Mouse (Mus musculus): ENCODE data around the gene Abhd14a. TPM values are rescaled to one million over a fixed set of nuclear protein-coding genes. Genes with fewer than 3 reads are reported as not detected.

The Abhd14a gene
- total RNA-seq, 2 experiments from 2014 or later = 23.7 to 26.1 TPM

DNA sequence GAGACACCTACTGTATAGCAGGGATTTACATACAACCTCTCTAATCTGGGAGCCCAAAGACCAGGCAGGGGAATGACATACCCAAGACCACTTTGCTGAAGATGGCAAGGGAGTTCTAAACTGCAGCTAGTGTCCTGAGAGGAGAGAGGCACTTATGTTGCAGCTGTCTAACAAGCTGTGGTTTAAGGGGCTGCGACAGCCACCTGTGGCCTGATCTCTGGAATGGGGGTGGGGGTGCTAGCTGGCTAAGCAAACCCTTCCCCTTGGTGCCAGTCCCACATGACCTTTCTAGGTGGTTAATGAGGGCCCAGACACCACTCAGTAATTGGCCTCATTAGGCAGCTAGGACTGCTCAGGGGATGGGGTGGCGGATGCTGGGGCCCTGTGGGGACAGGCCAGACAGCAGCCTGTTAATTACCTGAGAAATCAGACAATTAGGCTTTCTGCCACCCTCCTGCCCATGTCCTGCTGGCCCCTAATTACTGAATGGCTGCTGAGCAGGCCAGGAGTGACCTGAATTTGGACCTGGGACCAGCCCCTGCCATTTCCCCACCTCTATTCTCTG is 37.3 kb downstream of the Abhd14a start:
- DNase-seq = no peak

DNA sequence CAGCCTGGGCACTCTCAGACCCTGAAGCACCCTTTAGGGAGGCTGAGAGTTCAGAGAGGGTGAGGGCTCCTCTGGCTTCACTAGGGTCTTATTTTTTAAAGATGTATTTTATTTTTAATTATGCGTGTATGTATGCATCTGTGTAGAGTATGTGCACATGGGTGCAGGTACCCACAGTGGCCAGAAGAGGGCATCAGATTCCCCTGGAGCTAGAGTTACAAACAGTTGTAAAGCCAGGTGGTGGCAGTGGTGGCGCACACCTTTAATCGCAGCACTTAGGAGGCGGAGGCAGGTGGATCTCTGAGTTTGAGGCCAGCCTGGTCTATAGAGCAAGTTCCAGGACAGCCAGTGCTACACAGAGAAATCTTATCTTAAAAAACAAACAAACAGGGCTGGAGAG is 38.4 kb downstream of the Abhd14a start:
- DNase-seq = no peak

DNA sequence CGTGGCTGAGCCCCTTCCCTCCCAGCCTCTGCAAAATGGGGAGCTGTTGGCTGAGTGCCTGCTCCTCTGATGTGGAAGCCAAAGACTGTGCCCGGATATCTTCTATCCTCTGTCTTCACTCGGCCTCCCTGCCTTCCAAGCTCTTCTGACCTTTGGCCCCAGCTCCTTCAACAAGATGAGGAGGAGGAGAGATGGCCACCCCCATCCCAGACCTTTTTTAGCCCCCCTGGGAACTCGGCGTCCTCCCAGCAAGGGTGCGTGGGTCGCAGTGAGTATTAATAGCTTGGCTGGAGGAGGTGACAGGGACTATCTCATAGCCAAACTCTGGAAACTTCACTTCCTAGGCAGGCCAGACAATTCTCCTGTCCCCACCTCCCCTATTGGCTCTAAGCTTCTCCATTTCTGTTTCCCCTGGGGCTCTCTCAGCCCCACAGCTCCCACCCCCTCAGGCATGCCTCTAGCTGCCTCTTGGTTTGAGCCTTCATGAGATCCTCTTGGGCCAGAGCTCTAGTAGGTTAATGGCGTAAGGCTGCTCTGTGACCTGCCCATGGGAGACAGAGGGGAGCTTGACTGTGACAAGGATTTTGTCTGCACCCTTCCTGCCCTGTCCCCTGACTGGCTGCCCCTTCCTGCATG is 40.9 kb downstream of the Abhd14a start:
- DNase-seq = peak; percentile 68

DNA sequence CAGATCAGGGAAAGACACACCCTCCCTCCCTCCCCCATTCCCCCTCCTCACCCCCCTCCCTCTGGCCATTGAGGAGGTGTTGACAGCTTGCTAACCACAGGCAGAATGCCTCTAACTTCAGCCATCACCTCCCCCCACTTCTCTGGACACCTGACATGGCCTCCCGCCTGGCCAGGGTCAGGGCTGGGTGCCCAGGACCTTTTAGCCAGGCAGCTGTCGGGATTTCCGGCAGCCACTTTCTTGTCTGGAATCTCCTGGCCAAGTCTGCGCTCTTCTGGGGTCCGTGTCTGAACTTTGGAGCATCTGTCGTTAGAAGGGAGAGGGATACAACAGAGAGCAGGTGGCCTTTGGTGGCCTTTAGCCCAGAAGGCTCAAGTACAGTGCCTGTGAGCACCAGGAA is 42.2 kb downstream of the Abhd14a start:
- DNase-seq = peak; percentile 82

DNA sequence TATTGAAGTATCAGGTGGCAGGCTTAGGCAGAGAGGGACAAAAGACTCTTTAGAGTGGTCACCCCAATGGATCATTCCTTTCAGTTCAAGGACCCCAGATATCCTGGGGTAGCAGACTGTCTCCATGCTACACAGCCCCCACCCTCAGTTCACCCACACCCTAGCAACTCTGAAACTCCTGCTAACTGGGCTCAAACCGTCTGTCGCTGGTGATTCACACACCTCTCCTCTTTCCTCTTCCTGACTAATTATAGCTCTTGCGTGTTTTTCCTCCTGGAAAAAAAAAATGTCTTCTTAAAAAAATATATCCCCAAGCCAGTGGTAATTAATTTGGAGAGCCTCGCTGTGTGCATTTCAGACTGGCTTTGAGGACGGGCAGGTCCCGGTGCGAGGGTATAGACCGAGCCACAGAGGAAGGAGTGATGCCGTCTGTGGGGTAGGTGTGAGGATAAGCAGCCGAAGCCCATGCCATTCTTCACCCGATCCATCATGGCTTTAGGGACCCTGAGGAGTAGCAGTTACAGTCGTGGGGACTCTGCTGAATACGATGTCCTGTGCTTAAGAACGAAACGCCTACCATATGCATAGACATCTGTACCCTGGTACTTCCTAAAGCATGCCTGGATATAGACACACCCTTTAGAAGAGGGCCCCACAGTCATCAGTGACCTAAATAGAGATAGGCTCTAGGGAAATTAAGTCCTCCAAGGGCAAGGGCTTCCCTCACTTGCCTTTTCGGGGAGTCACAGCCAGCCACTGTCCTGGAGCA is 44.7 kb downstream of the Abhd14a start:
- DNase-seq = no peak

DNA sequence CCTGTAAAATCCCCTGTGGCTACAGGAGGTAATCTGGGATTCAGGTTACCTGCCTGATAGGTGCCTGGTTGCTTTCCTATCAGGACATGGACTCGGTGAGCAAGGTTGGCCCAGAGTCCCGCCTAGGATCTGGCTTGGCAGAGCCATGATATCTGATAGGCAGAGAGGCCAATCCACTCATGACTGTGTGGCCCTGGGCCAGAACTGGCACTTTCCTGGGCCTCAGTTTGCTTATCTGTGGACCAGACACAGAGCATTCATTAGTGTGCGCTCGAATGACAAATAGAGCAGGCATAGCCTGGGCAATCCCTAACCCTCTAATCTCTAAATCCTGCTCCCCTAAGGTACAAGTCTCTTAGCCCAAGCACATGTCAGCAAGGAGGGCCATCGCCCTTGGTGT is 45.3 kb downstream of the Abhd14a start:
- DNase-seq = no peak

DNA sequence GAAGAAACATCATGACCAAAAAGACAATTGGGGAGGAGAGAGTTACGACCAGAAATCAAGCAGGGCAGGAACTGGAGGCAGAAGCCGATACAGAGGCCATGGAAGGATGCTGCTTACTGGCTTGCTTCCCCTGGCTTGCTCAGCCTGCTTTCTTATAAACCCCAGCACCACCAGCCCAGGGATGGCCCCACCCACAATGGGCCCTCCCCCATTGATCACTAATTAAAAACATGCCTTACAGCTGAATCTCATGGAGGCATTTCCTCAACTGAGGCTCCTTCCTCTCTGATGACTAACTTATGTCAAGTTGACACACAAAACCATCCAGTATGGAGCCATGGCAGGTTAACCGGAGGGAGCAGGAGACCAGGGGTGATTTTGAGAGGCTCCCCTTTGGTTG is 47.7 kb downstream of the Abhd14a start:
- DNase-seq = no peak

DNA sequence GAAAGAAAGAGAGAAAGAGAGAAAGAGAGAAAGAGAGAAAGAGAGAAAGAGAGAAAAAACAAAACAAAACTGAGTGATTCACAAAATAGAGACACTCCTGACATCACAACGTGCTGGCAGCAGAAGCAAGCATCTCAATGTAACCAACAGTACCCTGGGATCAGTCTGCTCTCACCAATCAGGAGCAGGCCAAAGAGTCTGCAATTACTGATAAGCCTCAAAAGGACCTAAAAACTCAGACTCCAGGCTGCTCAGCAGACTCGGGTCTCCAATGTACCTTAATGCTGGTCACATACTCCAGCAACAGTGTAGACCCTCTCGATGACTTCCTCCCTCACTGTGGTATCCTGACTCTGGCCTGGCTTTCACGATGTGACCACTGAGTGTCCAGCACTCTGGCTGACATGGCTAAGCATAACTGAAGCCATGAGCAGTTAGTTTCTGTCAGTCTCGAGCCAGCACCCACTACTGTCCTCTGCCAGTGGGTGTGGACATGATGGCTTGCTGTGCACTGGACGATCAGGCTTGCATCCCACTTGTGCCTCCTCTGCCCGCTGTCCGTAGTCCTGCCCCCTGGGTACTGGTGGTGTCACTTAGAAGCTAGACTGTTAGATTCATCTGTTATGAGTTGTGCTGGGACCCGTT is 48.7 kb downstream of the Abhd14a start:
- DNase-seq = no peak

DNA sequence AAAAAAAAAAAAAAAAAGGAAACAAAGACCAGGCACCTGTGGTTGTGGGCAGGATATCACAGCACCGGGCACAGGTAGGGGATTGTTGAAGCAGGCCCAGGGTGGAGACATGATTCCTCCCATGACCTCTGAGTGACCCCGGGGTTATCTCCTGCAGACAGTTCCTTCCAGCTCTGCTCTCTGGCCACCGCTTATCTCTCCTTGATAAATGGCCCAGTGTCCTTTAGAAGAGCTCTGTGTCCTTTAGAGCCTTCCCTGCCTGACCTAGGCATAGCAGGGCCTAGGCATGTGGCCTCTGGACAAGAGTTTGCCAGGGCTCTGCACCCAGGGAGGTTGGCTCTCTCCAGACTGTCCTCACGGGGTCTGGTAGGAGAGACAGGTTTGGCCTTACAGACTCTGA is 49.7 kb downstream of the Abhd14a start:
- no peak for DNase-seq

DNA sequence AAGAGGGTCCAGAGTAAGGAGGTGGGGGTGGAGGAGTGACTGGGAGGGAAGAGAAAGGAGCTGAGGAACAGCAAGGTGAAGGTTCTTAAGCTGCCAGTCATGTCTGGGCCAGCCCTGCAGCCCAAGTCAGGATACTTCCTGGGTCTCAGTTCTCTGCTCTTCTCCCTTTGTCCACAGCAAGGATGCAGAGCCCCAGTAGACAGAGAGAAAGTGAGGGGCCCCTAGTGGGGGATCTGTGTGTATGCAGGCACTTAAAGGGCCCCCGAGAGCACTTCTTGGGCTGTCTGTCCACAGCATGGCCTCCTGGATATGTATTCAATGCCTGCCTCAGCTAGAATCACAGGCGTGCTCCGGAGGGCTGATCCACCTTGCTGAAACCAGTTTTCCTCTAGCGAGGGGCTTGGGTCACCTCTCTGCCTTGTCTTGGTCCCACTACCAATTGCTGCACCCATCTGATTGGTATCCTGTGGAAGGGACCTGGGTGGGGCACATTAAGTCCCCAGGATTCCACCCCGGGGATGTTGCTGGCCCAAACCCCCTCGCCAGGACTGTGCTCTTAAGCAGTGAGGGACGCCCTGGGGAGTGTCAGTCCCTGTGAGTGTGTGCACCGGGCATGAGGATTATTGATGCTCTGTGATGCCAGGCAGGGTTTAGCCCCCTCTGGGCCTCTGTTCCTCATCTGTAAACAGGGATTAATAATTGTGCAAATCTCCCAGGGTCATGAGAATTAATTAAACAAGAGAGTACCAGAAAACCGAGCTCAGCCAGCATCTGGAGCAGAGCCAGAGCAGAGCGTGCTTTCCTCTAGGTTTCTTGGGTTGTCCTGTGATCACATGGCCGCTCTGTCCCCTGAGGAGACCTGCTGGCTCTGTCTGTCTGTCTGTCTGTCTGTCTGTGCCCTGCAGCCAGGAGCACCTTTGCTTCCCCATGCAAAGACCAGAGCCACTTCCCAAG is 52.6 kb downstream of the Abhd14a start:
- DNase-seq = peak; percentile 55

DNA sequence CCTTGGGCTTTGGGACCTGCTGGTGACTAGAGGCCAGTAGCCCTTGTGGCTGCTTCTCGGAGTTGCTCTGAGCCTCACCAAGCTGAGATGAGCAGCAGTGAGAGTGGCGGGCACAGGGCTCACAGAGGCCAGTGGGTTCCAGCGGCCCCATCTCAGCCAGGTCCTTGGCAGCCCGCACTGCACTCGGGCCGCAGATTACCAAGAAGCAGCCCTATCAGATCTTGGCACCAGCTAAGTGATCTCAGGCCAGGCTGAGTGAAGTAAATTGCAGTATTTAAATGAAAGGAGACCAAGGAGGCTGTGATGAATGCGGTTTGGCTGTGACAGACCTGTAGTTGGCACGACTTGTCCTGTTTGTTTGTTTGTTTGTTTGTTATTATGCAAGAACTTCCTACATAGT is 53.9 kb downstream of the Abhd14a start:
- DNase-seq = no peak

DNA sequence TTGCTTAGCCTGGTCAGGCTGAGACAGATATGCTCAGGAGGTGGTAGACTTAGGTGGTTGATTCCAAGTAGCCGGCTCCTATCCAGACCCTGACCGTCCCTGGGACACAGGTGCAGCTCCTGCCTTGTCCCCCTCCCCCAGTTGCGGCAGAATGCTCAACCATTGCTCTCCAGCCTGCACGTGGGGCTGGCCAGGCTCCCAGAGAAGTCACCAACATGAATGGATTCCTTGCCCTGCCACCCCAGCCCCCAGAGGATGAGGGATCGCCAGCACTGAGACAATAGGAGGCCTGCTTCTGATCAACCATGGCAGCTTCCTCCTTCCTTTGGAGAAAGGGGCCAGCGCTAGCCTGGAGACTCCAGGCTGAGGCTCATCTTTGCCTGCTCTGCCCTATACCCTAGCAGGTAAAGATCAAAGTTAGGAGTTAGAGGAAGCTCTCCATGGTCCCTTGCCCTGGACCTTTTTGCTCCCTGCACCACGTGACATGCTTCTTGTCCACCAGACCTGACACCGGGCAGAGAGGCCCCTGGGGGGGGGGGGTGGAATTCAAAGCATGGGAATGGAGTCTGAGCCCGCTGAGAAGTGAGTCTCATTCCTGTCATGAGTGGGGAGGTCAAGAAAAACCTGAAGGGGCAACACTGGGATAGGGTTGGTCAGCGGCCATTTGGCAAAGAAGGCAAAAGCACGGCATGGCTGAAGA is 54.5 kb downstream of the Abhd14a start:
- DNase-seq = no peak

Other genes with a start within 250 kb of the Abhd14a start
- 10 to 100 TPM; 14.0 to 14.8 TPM for gene Ppm1m, start 247.9 kb downstream of the Abhd14a start, total RNA-seq (2021)
- 10 to 100 TPM; 62.1 to 63.6 TPM for gene Twf2, start 244.6 kb downstream of the Abhd14a start, total RNA-seq (2021)
- gene Tlr9, start 225.1 kb downstream of the Abhd14a start, total RNA-seq (2021) = under 1 TPM; 0.43 TPM
- 100 to 1,000 TPM; 404 to 423 TPM for gene Alas1, start 199.0 kb downstream of the Abhd14a start, total RNA-seq (2021)
- gene Poc1a, start 166.6 kb downstream of the Abhd14a start, total RNA-seq (2021) = 10 to 100 TPM; 17.0 to 19.3 TPM
- gene Dusp7, start 79.0 kb downstream of the Abhd14a start, total RNA-seq (2021) = 10 to 100 TPM; 26.2 to 33.5 TPM
- 100 to 1,000 TPM; 471 to 490 TPM for gene Rpl29, start 18.2 kb downstream of the Abhd14a start, total RNA-seq (2021)
- 10 to 100 TPM; 20.5 to 20.6 TPM for gene Acy1, start 9.4 kb downstream of the Abhd14a start, total RNA-seq (2021)
- 1 to 10 TPM; 4.5 to 5.0 TPM for gene Abhd14b, start 219 bp downstream of the Abhd14a start, total RNA-seq (2021)
- 100 to 1,000 TPM in 1 of 2 experiments, 10 to 100 TPM in 1; 96.8 to 101 TPM for gene Pcbp4, start 5.6 kb upstream of the Abhd14a start, total RNA-seq (2021)
- under 1 TPM in 1 of 2 experiments, not detected in 1; 0.14 TPM for gene Gpr62, start 18.3 kb upstream of the Abhd14a start, total RNA-seq (2021)
- 10 to 100 TPM; 21.3 to 23.3 TPM for gene Rrp9, start 28.3 kb upstream of the Abhd14a start, total RNA-seq (2021)
- 1 to 10 TPM; 7.5 to 8.3 TPM for gene Parp3, start 29.3 kb upstream of the Abhd14a start, total RNA-seq (2021)
- not detected for gene Iqcf1, start 52.3 kb upstream of the Abhd14a start, total RNA-seq (2021)
- not detected for gene Iqcf5, start 66.9 kb upstream of the Abhd14a start, total RNA-seq (2021)
- not detected for gene Iqcf3, start 114.0 kb upstream of the Abhd14a start, total RNA-seq (2021)
- gene Iqcf4, start 123.3 kb upstream of the Abhd14a start, total RNA-seq (2021) = not detected
- not detected for gene Iqcf6, start 178.9 kb upstream of the Abhd14a start, total RNA-seq (2021)
- gene Grm2, start 208.4 kb upstream of the Abhd14a start, total RNA-seq (2021) = not detected
- gene Tex264, start 238.2 kb upstream of the Abhd14a start, total RNA-seq (2021) = 10 to 100 TPM; 31.0 to 38.0 TPM

All from heart, postnatal 4 days (tissue).